In genomic region chr9:77410968-77411367, GRCm38 (mm10) we compare ENCODE assay signal across 27 mouse cellular contexts. TPM values are rescaled to one million over a fixed set of nuclear protein-coding genes. Genes with fewer than 3 reads are reported as not detected.
DNase-seq lines count a peak whose midpoint lies in the region; ATAC-seq and TF ChIP-seq lines count a peak whose summit lies in the region.
"Had no signal": no experiment of that assay in that cellular context is flagged by ENCODE, and none has a peak within 500 bp of the region (broad histone marks: within the 10 kb centered on the region; RNA-seq: fewer than 3 reads in every experiment).

No protein-coding gene starts in this region.

- H3K27me3 ChIP-seq in heart, embryonic 13.5 days (replicated peaks) = no peaks in the 10 kb centered on the region
- no peaks in the 10 kb centered on the region for H3K27me3 ChIP-seq in lung, embryonic 15.5 days
- no peaks in the 10 kb centered on the region for H3K27me3 ChIP-seq in lung, postnatal 0 days (replicated peaks; ENCODE audit: insufficient read depth, low read length)
- H3K27me3 ChIP-seq: embryonic facial prominence, embryonic 13.5 days; embryonic facial prominence, embryonic 15.5 days; forebrain, embryonic 12.5 days had no signal

- no peak overlapping the region for H3K4me2 ChIP-seq in heart, embryonic 13.5 days
- no peak overlapping the region for H3K4me2 ChIP-seq in lung, embryonic 15.5 days
- H3K4me2 ChIP-seq in lung, postnatal 0 days (replicated peaks; ENCODE audit: low read depth, low read length) = no peak overlapping the region
- H3K4me2 ChIP-seq: embryonic facial prominence, embryonic 13.5 days; embryonic facial prominence, embryonic 15.5 days; forebrain, embryonic 12.5 days had no signal

- TF ChIP-seq EP300 in lung, postnatal 0 days (IDR thresholded peaks at IDR 0.05) = peak; percentile 55

- whole genome bisulfite sequencing in heart, embryonic 13.5 days = 25% methylated on average over 4 of the region's 4 CpGs
- 26% methylated on average over 4 of the region's 4 CpGs for WGBS in lung, embryonic 15.5 days
- 30% methylated on average over 4 of the region's 4 CpGs for WGBS in lung, postnatal 0 days

- no peaks in the 10 kb centered on the region for H3K9me3 ChIP-seq in heart, embryonic 13.5 days
- no peaks in the 10 kb centered on the region for H3K9me3 ChIP-seq in lung, embryonic 15.5 days
- H3K9me3 ChIP-seq in lung, postnatal 0 days (ENCODE audit: low read length) = no peaks in the 10 kb centered on the region
- H3K9me3 ChIP-seq: embryonic facial prominence, embryonic 13.5 days; embryonic facial prominence, embryonic 15.5 days; forebrain, embryonic 10.5 days; forebrain, embryonic 12.5 days had no signal

- H3K4me3 ChIP-seq in heart, embryonic 13.5 days = no peak overlapping the region
- H3K4me3 ChIP-seq in lung, embryonic 15.5 days = no peak overlapping the region
- no peak overlapping the region for H3K4me3 ChIP-seq in lung, postnatal 0 days (ENCODE audit: low read depth, low read length)
- H3K4me3 ChIP-seq: embryonic facial prominence, embryonic 13.5 days; embryonic facial prominence, embryonic 15.5 days; erythroblast, embryonic 14.5 days; forebrain, embryonic 10.5 days; forebrain, embryonic 12.5 days had no signal

- no peak for DNase-seq in heart, postnatal 10 days
- DNase-seq in lung, postnatal 14 days = no peak
- peak; percentile 39 for DNase-seq in lung, postnatal 0 days (ENCODE audit: low spot score)
- DNase-seq in lung, postnatal 25 days (ENCODE audit: low spot score) = no peak
- DNase-seq in yolk sac, embryonic 10.5 days (ENCODE audit: low spot score) = peak; percentile 62
- no peak for DNase-seq in cerebellum, adult 11-12 months
- DNase-seq: adrenal gland, adult 8-10 months; adrenal gland, postnatal 14 days; adrenal gland, postnatal 36 days; cerebellum, adult 18-20 months; cerebellum, adult 8-10 months; cerebellum, adult 9-11 months; cerebellum, postnatal 14 days; cerebellum, postnatal 36 days; embryo, embryonic 11 days had no signal

- no peak overlapping the region for H3K9ac ChIP-seq in heart, embryonic 13.5 days
- no peak overlapping the region for H3K9ac ChIP-seq in lung, embryonic 15.5 days
- H3K9ac ChIP-seq in lung, postnatal 0 days (replicated peaks; ENCODE audit: low read depth) = no peak overlapping the region
- H3K9ac ChIP-seq: embryonic facial prominence, embryonic 13.5 days; embryonic facial prominence, embryonic 15.5 days; forebrain, embryonic 12.5 days had no signal

- ATAC-seq in heart, embryonic 13.5 days (ENCODE audit: extremely low read depth, insufficient number of reproducible peaks, low FRiP score, low TSS enrichment) = no peak
- no peak for ATAC-seq in lung, embryonic 15.5 days (ENCODE audit: borderline replicate concordance, extremely low read depth, low FRiP score, low TSS enrichment)
- peak; percentile 64 for ATAC-seq in lung, postnatal 0 days
- ATAC-seq: activated CD4-positive, CD25-positive, alpha-beta regulatory T cell, adult 4 months; forebrain, embryonic 14.5 days; forebrain, embryonic 16.5 days had no signal

- H3K4me1 ChIP-seq in heart, embryonic 13.5 days = peaks cover 46% of the 10 kb centered on the region
- H3K4me1 ChIP-seq in lung, embryonic 15.5 days = peaks cover 31% of the 10 kb centered on the region
- H3K4me1 ChIP-seq in lung, postnatal 0 days (ENCODE audit: insufficient read depth, low read depth, low read length) = peaks cover 8% of the 10 kb centered on the region; the same call in 1 of the 2 replicates

- TF ChIP-seq CTCF in lung, postnatal 0 days (IDR thresholded peaks at IDR 0.05) = no peak

- intact Hi-C loops in heart, postnatal 10 days (cut with DNase I) = no loop called here

- no peaks in the 10 kb centered on the region for H3K36me3 ChIP-seq in heart, embryonic 13.5 days
- no peaks in the 10 kb centered on the region for H3K36me3 ChIP-seq in lung, embryonic 15.5 days
- H3K36me3 ChIP-seq in lung, postnatal 0 days (ENCODE audit: insufficient read depth, low read length) = no peaks in the 10 kb centered on the region
- H3K36me3 ChIP-seq: embryonic facial prominence, embryonic 13.5 days; embryonic facial prominence, embryonic 15.5 days; forebrain, embryonic 10.5 days; forebrain, embryonic 12.5 days had no signal

- 0 out of 2 replicates have a peak overlapping the region, but pooled peaks have one; percentile 5 for H3K27ac ChIP-seq in heart, embryonic 13.5 days (replicated peaks)
- H3K27ac ChIP-seq in lung, embryonic 15.5 days = peak overlapping the region; percentile 8; the same call in 1 of the 2 replicates
- H3K27ac ChIP-seq in lung, postnatal 0 days (ENCODE audit: low read length) = peak overlapping the region; percentile 68
- H3K27ac ChIP-seq: embryonic facial prominence, embryonic 13.5 days; embryonic facial prominence, embryonic 15.5 days; forebrain, embryonic 10.5 days; forebrain, embryonic 12.5 days had no signal

RNA-seq across cellular contexts. Expression of gene Mlip, which starts 58.2 kb away (rescaled TPM):
- polyA plus RNA-seq in heart, embryonic 13.5 days (2015; fragmentation: Nextera tagmentation; extraction: Ambion mirVana) = 72.2 and 81.4 TPM in 2 replicates
- total RNA-seq in heart, postnatal 10 days (2021) = 100 to 1,000 TPM; 154 TPM
- 3.2 and 5.7 TPM in 2 replicates for polyA plus RNA-seq in lung, embryonic 15.5 days (2015; fragmentation: Nextera tagmentation; extraction: Ambion mirVana)
- polyA plus RNA-seq in lung, postnatal 0 days (2015; fragmentation: Nextera tagmentation; extraction: Ambion mirVana) = 1.8 and 3.1 TPM in 2 replicates
- total RNA-seq: common myeloid progenitor, adult 5-6 weeks; ES-E14 had no signal
- polyA plus RNA-seq: forebrain, embryonic 10.5 days had no signal

Comparison
In these comparisons a context has a peak if more than half of its experiments do, and no peak if none do; other contexts are left out.
1. DNase-seq: peak in lung, postnatal 0 days (single experiment) and yolk sac, embryonic 10.5 days (single experiment); none in heart, postnatal 10 days (0 of 2), lung, postnatal 14 days (single experiment), lung, postnatal 25 days (single experiment) and cerebellum, adult 11-12 months (single experiment).
2. H3K27ac ChIP-seq: peak in every context shown above with its lines; median percentile 68 in lung, postnatal 0 days; 8 in lung, embryonic 15.5 days; 5 in heart, embryonic 13.5 days.
3. RNA of gene Mlip, which starts 58.2 kb away (polyA plus RNA-seq): 72.2 to 81.4 TPM in heart, embryonic 13.5 days; 3.2 to 5.7 TPM in lung, embryonic 15.5 days and 1.8 to 3.1 TPM in lung, postnatal 0 days; every median in the first group is over 10 times any median in the second.